Mouse (Mus musculus): ENCODE results near the gene Kif19a. TPM values are rescaled to one million over a fixed set of nuclear protein-coding genes. Genes with fewer than 3 reads are reported as not detected.

The Kif19a gene
- polyA plus RNA-seq, 1 experiment from 2014 or later = 0.40 TPM

Other genes with a start within 250 kb of the Kif19a start
- gene Rpl38, start 96.9 kb upstream of the Kif19a start, polyA plus RNA-seq (2015; fragmentation: Nextera tagmentation; extraction: Ambion mirVana) = 816 and 841 TPM in 2 replicates
- 11.7 and 13.5 TPM in 2 replicates for gene Ttyh2, start 90.0 kb upstream of the Kif19a start, polyA plus RNA-seq (2015; fragmentation: Nextera tagmentation; extraction: Ambion mirVana)
- gene Dnaic2, start 38.0 kb upstream of the Kif19a start, polyA plus RNA-seq (2015; fragmentation: Nextera tagmentation; extraction: Ambion mirVana) = 3.4 and 3.9 TPM in 2 replicates
- 0.71 and 1.1 TPM in 2 replicates for gene Btbd17, start 30.6 kb downstream of the Kif19a start, polyA plus RNA-seq (2015; fragmentation: Nextera tagmentation; extraction: Ambion mirVana)
- gene Gpr142, start 33.5 kb downstream of the Kif19a start, polyA plus RNA-seq (2015; fragmentation: Nextera tagmentation; extraction: Ambion mirVana) = not detected in 2 replicates
- gene Gprc5c, start 85.8 kb downstream of the Kif19a start, polyA plus RNA-seq (2015; fragmentation: Nextera tagmentation; extraction: Ambion mirVana) = 35.4 and 36.1 TPM in 2 replicates
- gene Cd300a, start 124.7 kb downstream of the Kif19a start, polyA plus RNA-seq (2015; fragmentation: Nextera tagmentation; extraction: Ambion mirVana) = 1.2 and 1.4 TPM in 2 replicates
- 0.21 and 0.23 TPM in 2 replicates for gene Cd300lb, start 169.0 kb downstream of the Kif19a start, polyA plus RNA-seq (2015; fragmentation: Nextera tagmentation; extraction: Ambion mirVana)
- not detected in 2 replicates for gene Cd300c, start 203.8 kb downstream of the Kif19a start, polyA plus RNA-seq (2015; fragmentation: Nextera tagmentation; extraction: Ambion mirVana)
- gene Cd300ld, start 224.5 kb downstream of the Kif19a start, polyA plus RNA-seq (2015; fragmentation: Nextera tagmentation; extraction: Ambion mirVana) = 0.10 and 0.17 TPM in 2 replicates
- 2.8 and 2.9 TPM in 2 replicates for gene Cd300c2, start 236.5 kb downstream of the Kif19a start, polyA plus RNA-seq (2015; fragmentation: Nextera tagmentation; extraction: Ambion mirVana)